Mouse (Mus musculus) stomach, embryonic 14.5 days (tissue): ENCODE results near the gene Nfix. TPM values are rescaled to one million over a fixed set of nuclear protein-coding genes. Genes with fewer than 3 reads are reported as not detected.
A peak's percentile ranks its signal among the peaks of the same experiment; 100 is the strongest.

Experiments used
- ATAC-seq: fragments of 200-750 bp; cut with Nextera tagmentation; 2 replicates; pipeline ENCODE4 v1.8.0; 2017; ENCODE audit warnings: low read depth, moderate TSS enrichment; ENCODE audit not compliant: insufficient number of reproducible peaks, insufficient read depth, low FRiP score
- H3K27ac ChIP-seq: fragments of 300-500 bp; sonication (generic); 2 replicates; pipeline ENCODE4 v1.5.1; 2014; ENCODE audit warnings: mild to moderate bottlenecking, low read length, moderate library complexity, mixed read lengths
- H3K27me3 ChIP-seq: fragments of 300-500 bp; sonication (generic); 2 replicates; pipeline ENCODE4 v1.6.1; 2014; ENCODE audit warnings: low read length, control low read depth, mixed read lengths; ENCODE audit not compliant: control insufficient read depth, insufficient read depth
- H3K36me3 ChIP-seq: fragments of 300-500 bp; sonication (generic); 2 replicates; pipeline ENCODE4 v1.6.1; 2014; ENCODE audit warnings: mild to moderate bottlenecking, control low read depth, low read length, moderate library complexity, mixed read lengths; ENCODE audit not compliant: control insufficient read depth, insufficient read depth
- H3K4me1 ChIP-seq: fragments of 300-500 bp; sonication (generic); 2 replicates; pipeline ENCODE4 v1.6.1; 2014; ENCODE audit warnings: low read length, control low read depth, mixed read lengths; ENCODE audit not compliant: control insufficient read depth, insufficient read depth
- H3K4me2 ChIP-seq: fragments of 300-500 bp; sonication (generic); replicated peaks from 2 replicates; pipeline ENCODE4 v1.6.1; 2014; ENCODE audit warnings: low read depth, low read length, control low read depth
- H3K4me3 ChIP-seq: fragments of 300-500 bp; sonication (generic); 2 replicates; pipeline ENCODE4 v1.5.1; 2014; ENCODE audit warnings: low read depth, low read length, control low read depth
- H3K9ac ChIP-seq: fragments of 300-500 bp; sonication (generic); replicated peaks from 2 replicates; pipeline ENCODE4 v1.6.1; 2014; ENCODE audit warnings: low read depth, mild to moderate bottlenecking, control low read depth, low read length, moderate library complexity, mixed read lengths
- H3K9me3 ChIP-seq: fragments of 300-500 bp; sonication (generic); 2 replicates; pipeline ENCODE4 v1.6.1; 2016; ENCODE audit warnings: low read depth, low read length, control low read depth; ENCODE audit not compliant: control insufficient read depth
- WGBS: fragments of 180-500 bp; shearing (Covaris S2); extraction: QIAGEN DNeasy Blood & Tissue Kit; methylation state at CpG from one replicate; pipeline ENCODE4 v1.1.7; 2014; 5-methylcytosine and 5-hydroxymethylcytosine counted together
- polyA plus RNA-seq: library from polyadenylated mRNA; unstranded; fragments of >200 nt; fragmentation: Nextera tagmentation; extraction: Ambion mirVana; gene quantifications from 2 replicates; pipeline ENCODE4 v1.2.1, GENCODE M21; 2014

The Nfix gene
- polyA plus RNA-seq, 1 experiment from 2014 or later = 37.8 TPM

- Histone ChIP-seq H3K9ac (no peak overlapping the region; the same call in 1 of the 2 replicates), H3K27ac (peak overlapping the region; percentile 78; the same call in 1 of the 2 replicates), H3K4me3 (no peak overlapping the region), H3K4me1 (peaks cover 41% of the 10 kb centered on the region), H3K4me2 (peak overlapping the region; percentile 16; the same call in 1 of the 2 replicates), H3K27me3 (peaks cover 11% of the 10 kb centered on the region; the same call in 1 of the 2 replicates), H3K9me3 (no peaks in the 10 kb centered on the region), H3K36me3 (peaks cover 12% of the 10 kb centered on the region)
- ATAC-seq = no peak
- 50% methylated on average over 7 of the region's 7 CpGs for WGBS
Measured at GRCm38 (mm10) chr8:84794486-84794885, 5.7 kb downstream of the Nfix start.

DNA sequence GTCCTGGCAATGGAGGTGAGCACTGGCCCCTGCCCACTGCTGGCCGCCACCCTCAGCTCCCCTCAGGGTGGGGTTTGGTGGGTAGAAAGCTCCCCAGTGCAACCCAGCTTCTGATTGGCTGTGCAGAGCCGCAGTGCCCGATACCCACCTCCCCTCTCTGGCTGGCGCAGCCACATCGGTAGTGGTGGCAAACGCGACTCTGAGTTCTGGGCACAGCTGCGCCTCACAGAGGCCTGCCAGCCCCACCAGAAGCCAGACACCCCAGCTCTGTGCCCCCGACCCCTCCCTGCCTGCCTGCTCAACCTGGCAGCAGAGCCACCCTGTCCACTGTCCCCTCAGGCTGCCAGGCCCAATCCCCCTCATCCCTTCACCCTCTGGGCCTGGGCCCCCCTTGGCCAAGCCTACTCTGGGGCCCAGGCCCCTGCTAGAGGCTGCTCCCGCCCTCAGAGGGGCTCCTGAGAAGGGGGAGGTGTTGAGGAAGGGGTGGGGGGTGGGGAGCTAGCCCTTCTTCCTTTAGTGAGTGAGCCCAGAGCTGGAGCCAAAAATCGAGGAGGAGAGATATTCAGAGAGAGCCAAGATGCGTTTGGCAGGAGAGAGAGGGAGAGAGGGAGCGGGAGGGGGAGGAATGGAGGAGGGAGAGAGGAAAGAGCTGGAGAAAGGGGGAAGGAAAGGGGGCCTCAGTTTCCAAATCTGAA lies 6.2 kb downstream of the Nfix start:
- Histone ChIP-seq H3K36me3 (peaks cover 12% of the 10 kb centered on the region), H3K27ac (peak overlapping the region; percentile 78; the same call in 1 of the 2 replicates), H3K9ac (no peak overlapping the region; the same call in 1 of the 2 replicates), H3K4me3 (no peak overlapping the region), H3K4me1 (peaks cover 45% of the 10 kb centered on the region), H3K4me2 (peak overlapping the region; percentile 34; the same call in 1 of the 2 replicates), H3K9me3 (no peaks in the 10 kb centered on the region), H3K27me3 (peaks cover 11% of the 10 kb centered on the region; the same call in 1 of the 2 replicates)
- peak; percentile 59; the same call in 1 of the 2 replicates for ATAC-seq
- WGBS = 55% methylated on average over 13 of the region's 13 CpGs

DNA sequence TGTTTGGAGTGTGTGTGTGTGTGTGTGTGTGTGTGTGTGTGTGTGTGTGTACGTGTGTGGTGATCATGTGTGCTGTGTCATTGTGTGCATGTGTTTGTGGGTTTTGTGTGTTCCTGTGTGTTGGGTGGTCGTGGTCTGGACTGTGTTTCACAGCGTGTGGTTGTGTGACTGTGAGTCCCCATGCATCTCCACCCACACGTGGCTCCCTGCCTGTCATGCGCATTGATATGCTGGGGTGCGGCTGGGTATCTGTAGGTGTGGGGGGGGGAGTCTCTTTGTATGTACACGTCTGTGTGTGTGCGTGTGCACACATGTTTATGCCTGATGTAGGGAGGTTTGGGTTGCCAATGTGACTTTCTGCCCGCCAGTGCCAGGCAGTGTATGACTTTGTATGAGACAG lies 7.0 kb downstream of the Nfix start:
- peaks cover 44% of the 10 kb centered on the region for H3K4me1 ChIP-seq
- 80% methylated on average over 9 of the region's 9 CpGs for WGBS
- H3K9ac ChIP-seq = no peak overlapping the region
- no peak overlapping the region for H3K4me2 ChIP-seq
- H3K27me3 ChIP-seq = peaks cover 11% of the 10 kb centered on the region; the same call in 1 of the 2 replicates
- no peaks in the 10 kb centered on the region for H3K9me3 ChIP-seq
- H3K4me3 ChIP-seq = no peak overlapping the region
- H3K36me3 ChIP-seq = peaks cover 12% of the 10 kb centered on the region
- no peak overlapping the region for H3K27ac ChIP-seq
- no peak for ATAC-seq

GRCm38 (mm10) chr8:84792429-84792947 lies 7.7 kb downstream of the Nfix start:
- peaks cover 13% of the 10 kb centered on the region for H3K27me3 ChIP-seq
- no peak for ATAC-seq
- H3K4me3 ChIP-seq = no peak overlapping the region
- peaks cover 12% of the 10 kb centered on the region for H3K36me3 ChIP-seq
- H3K4me1 ChIP-seq = peaks cover 41% of the 10 kb centered on the region
- H3K4me2 ChIP-seq = no peak overlapping the region
- H3K9me3 ChIP-seq = no peaks in the 10 kb centered on the region
- 78% methylated on average over 12 of the region's 12 CpGs for WGBS
- H3K9ac ChIP-seq = no peak overlapping the region
- H3K27ac ChIP-seq = no peak overlapping the region

DNA sequence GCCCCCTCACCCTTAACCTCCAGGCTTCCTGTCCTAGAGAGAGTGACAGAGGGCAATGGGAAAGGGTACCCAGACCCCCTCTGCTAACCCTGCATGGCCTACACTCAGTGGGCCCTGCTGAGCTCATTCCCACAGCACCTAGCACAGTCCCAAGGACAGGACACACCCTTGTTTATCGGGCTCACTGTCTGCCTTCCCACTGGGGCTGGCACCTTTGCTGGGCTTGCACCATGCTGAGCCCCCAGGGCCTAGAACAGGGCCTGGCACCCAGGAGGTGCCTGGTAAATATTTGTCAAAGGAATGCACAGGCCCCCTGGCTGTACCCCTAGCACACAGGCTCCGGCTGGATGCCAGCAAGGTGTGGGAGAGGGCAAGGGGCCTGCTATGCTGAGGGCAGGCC lies 9.6 kb downstream of the Nfix start:
- H3K4me3 ChIP-seq = no peak overlapping the region
- H3K27ac ChIP-seq = no peak overlapping the region
- no peak overlapping the region for H3K4me2 ChIP-seq
- H3K27me3 ChIP-seq = peaks cover 30% of the 10 kb centered on the region
- peaks cover 58% of the 10 kb centered on the region for H3K4me1 ChIP-seq
- no peak overlapping the region for H3K9ac ChIP-seq
- no peak for ATAC-seq
- no peaks in the 10 kb centered on the region for H3K9me3 ChIP-seq
- no peaks in the 10 kb centered on the region; the same call in 1 of the 2 replicates for H3K36me3 ChIP-seq
- 49% methylated on average over 2 of the region's 2 CpGs for WGBS

- H3K36me3 ChIP-seq = no peaks in the 10 kb centered on the region; the same call in 1 of the 2 replicates
- 72% methylated on average over 9 of the region's 9 CpGs for WGBS
- H3K4me1 ChIP-seq = peaks cover 61% of the 10 kb centered on the region
- H3K9ac ChIP-seq = no peak overlapping the region
- no peaks in the 10 kb centered on the region for H3K9me3 ChIP-seq
- peaks cover 34% of the 10 kb centered on the region for H3K27me3 ChIP-seq
- ATAC-seq = no peak
- no peak overlapping the region for H3K27ac ChIP-seq
- no peak overlapping the region for H3K4me2 ChIP-seq
- H3K4me3 ChIP-seq = no peak overlapping the region
Measured at GRCm38 (mm10) chr8:84789855-84790486, 10.2 kb downstream of the Nfix start.

DNA sequence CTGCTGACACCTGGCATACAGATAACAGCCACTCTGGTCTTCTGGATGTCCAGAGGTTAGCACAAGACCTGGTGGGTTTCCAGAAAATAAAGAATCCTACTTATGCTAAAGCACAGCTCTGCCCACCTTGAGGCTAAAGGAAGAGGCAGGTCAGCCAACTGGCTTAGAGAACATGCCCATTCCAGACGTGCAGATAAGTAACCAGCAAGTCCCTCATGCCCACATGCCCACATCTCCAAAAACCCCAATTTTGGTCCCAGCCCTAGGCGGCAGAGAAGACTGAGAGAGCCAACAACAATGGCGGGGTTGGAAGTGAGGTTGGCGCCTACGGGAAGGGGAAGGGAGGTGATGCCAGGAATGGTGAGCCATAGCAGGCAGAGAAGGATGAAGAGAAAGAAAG lies 10.8 kb downstream of the Nfix start:
- Histone ChIP-seq H3K4me2 (no peak overlapping the region), H3K36me3 (no peaks in the 10 kb centered on the region; the same call in 1 of the 2 replicates), H3K9ac (no peak overlapping the region), H3K27ac (no peak overlapping the region), H3K4me3 (no peak overlapping the region), H3K27me3 (peaks cover 41% of the 10 kb centered on the region), H3K9me3 (no peaks in the 10 kb centered on the region), H3K4me1 (peaks cover 61% of the 10 kb centered on the region)
- no peak for ATAC-seq
- WGBS = 53% methylated on average over 5 of the region's 5 CpGs

GRCm38 (mm10) chr8:84788896-84789295 lies 11.2 kb downstream of the Nfix start:
- H3K9me3 ChIP-seq = no peaks in the 10 kb centered on the region
- WGBS = 19% methylated on average over 11 of the region's 11 CpGs
- H3K4me1 ChIP-seq = peaks cover 61% of the 10 kb centered on the region
- H3K36me3 ChIP-seq = no peaks in the 10 kb centered on the region; the same call in 1 of the 2 replicates
- H3K27ac ChIP-seq = no peak overlapping the region
- H3K27me3 ChIP-seq = peaks cover 45% of the 10 kb centered on the region
- 0 out of 2 replicates have a peak overlapping the region, but pooled peaks have one; percentile 14 for H3K4me2 ChIP-seq
- no peak overlapping the region for H3K4me3 ChIP-seq
- H3K9ac ChIP-seq = no peak overlapping the region
- ATAC-seq = no peak
